In genomic region chr3:79410629-79410995, GRCm38 (mm10) we compare ENCODE assay signal across 14 mouse cellular contexts.
A peak's percentile ranks its signal among the peaks of the same experiment; 100 is the strongest.
DNase-seq lines count a peak whose midpoint lies in the region; ATAC-seq and TF ChIP-seq lines count a peak whose summit lies in the region.
"Had no signal": no experiment of that assay in that cellular context is flagged by ENCODE, and none has a peak within 500 bp of the region (broad histone marks: within the 10 kb centered on the region; RNA-seq: fewer than 3 reads in every experiment).

No protein-coding gene starts in this region.

- H3K79me2 ChIP-seq in MEL (ENCODE audit: control insufficient read depth, insufficient read depth, low read length, poor library complexity): no peaks in the 10 kb centered on the region

- TF ChIP-seq RAD21 in MEL (IDR thresholded peaks at IDR 0.05; ENCODE audit: low read depth, low read length): no peak

- H3K9ac ChIP-seq in kidney, postnatal 0 days (ENCODE audit: low read depth, low read length): no peak overlapping the region
- H3K9ac ChIP-seq in MEL (ENCODE audit: control insufficient read depth, low read depth, low read length, poor library complexity, severe bottlenecking): no peak overlapping the region
- no peak overlapping the region for H3K9ac ChIP-seq in midbrain, embryonic 13.5 days (replicated peaks)
- H3K9ac ChIP-seq: heart, embryonic 12.5 days; hindbrain, embryonic 15.5 days; liver, embryonic 14.5 days had no signal

- no peak for TF ChIP-seq CTCF in kidney, postnatal 0 days (IDR thresholded peaks at IDR 0.05; ENCODE audit: low read depth)
- TF ChIP-seq CTCF in MEL (IDR thresholded peaks at IDR 0.05 in 2 of 3, conservative IDR thresholded peaks at IDR 0.05 in 1 of 3; ENCODE audit: control insufficient read depth in 1 of 3, insufficient read depth in 1 of 3, low read depth in 2 of 3, low read length in 3 of 3, poor library complexity in 1 of 3, severe bottlenecking in 1 of 3): no peak

- H3K36me3 ChIP-seq in kidney, postnatal 0 days (ENCODE audit: insufficient read depth, low read length): no peaks in the 10 kb centered on the region
- H3K36me3 ChIP-seq in MEL (ENCODE audit: control insufficient read depth in 1 of 2, insufficient read depth in 2 of 2, low read length in 2 of 2): no peaks in the 10 kb centered on the region
- no peaks in the 10 kb centered on the region for H3K36me3 ChIP-seq in midbrain, embryonic 13.5 days
- H3K36me3 ChIP-seq: heart, embryonic 12.5 days; hindbrain, embryonic 15.5 days had no signal

- H3K4me1 ChIP-seq in kidney, postnatal 0 days (replicated peaks; ENCODE audit: insufficient read depth, low read length): no peaks in the 10 kb centered on the region
- H3K4me1 ChIP-seq in MEL (ENCODE audit: control insufficient read depth in 1 of 2, insufficient read depth in 2 of 2, low read length in 2 of 2): no peaks in the 10 kb centered on the region
- peaks cover 20% of the 10 kb centered on the region for H3K4me1 ChIP-seq in midbrain, embryonic 13.5 days (replicated peaks)

- no peak for TF ChIP-seq POLR2A in MEL (IDR thresholded peaks at IDR 0.05; ENCODE audit: control insufficient read depth in 1 of 2, insufficient read depth in 1 of 2, low read depth in 1 of 2, low read length in 2 of 2, poor library complexity in 1 of 2)

- no peaks in the 10 kb centered on the region for H3K9me3 ChIP-seq in kidney, postnatal 0 days (replicated peaks; ENCODE audit: low read length)
- H3K9me3 ChIP-seq in MEL (replicated peaks; ENCODE audit: insufficient read depth, low read length): no peaks in the 10 kb centered on the region
- no peaks in the 10 kb centered on the region for H3K9me3 ChIP-seq in midbrain, embryonic 13.5 days
- H3K9me3 ChIP-seq: heart, embryonic 12.5 days; hindbrain, embryonic 15.5 days had no signal

- ATAC-seq in kidney, postnatal 0 days (replicated peaks; ENCODE audit: low FRiP score, low read depth): no peak
- 0 out of 2 replicates have a peak, but pooled peaks have one; percentile 32 for ATAC-seq in midbrain, embryonic 13.5 days

- H3K27ac ChIP-seq in kidney, postnatal 0 days: no peak overlapping the region
- H3K27ac ChIP-seq in MEL (ENCODE audit: control insufficient read depth, low read depth, low read length): no peak overlapping the region
- H3K27ac ChIP-seq in midbrain, embryonic 13.5 days: no peak overlapping the region
- H3K27ac ChIP-seq: gastrocnemius, adult 2 months; hindbrain, embryonic 15.5 days; liver, embryonic 14.5 days had no signal

- no peak for TF ChIP-seq EP300 in MEL (IDR thresholded peaks at IDR 0.05; ENCODE audit: low read depth in 1 of 2, low read length in 2 of 2)

- 26% methylated on average over 5 of the region's 5 CpGs for WGBS in kidney, postnatal 0 days
- WGBS in midbrain, embryonic 13.5 days: 28% methylated on average over 5 of the region's 5 CpGs

- no peak overlapping the region for H3K4me3 ChIP-seq in kidney, postnatal 0 days (replicated peaks; ENCODE audit: low read depth, low read length)
- H3K4me3 ChIP-seq in MEL (ENCODE audit: control insufficient read depth in 1 of 2, insufficient read depth in 1 of 2, low read depth in 2 of 2, low read length in 2 of 2): no peak overlapping the region
- no peak overlapping the region for H3K4me3 ChIP-seq in midbrain, embryonic 13.5 days (replicated peaks)
- H3K4me3 ChIP-seq: gastrocnemius, adult 2 months; heart, embryonic 12.5 days; hindbrain, embryonic 15.5 days had no signal

- no peak overlapping the region for H3K4me2 ChIP-seq in kidney, postnatal 0 days (ENCODE audit: low read length)
- H3K4me2 ChIP-seq in midbrain, embryonic 13.5 days (replicated peaks): no peak overlapping the region
- H3K4me2 ChIP-seq: heart, embryonic 12.5 days; hindbrain, embryonic 15.5 days had no signal

- H3K27me3 ChIP-seq in kidney, postnatal 0 days (ENCODE audit: insufficient read depth, low read length): no peaks in the 10 kb centered on the region
- H3K27me3 ChIP-seq in MEL (ENCODE audit: control insufficient read depth in 1 of 2, insufficient read depth in 2 of 2, low read length in 2 of 2): peaks cover 0 to 1% of the 10 kb centered on the region in 2 experiments; a peak in 2 of 4 replicates
- no peaks in the 10 kb centered on the region for H3K27me3 ChIP-seq in midbrain, embryonic 13.5 days
- H3K27me3 ChIP-seq: heart, embryonic 12.5 days; hindbrain, embryonic 15.5 days had no signal

- DNase-seq in kidney, postnatal 0 days (ENCODE audit: low spot score): peak; percentile 40
- DNase-seq in kidney, adult 18-20 months: no peak
- DNase-seq in MEL (ENCODE audit: low read depth, low spot score): no peak
- peak; percentile 70 for DNase-seq in embryo, embryonic 10 days (ENCODE audit: low spot score)
- DNase-seq in spleen, postnatal 10 days (ENCODE audit: low spot score in 2 of 2): no peak
- no peak for DNase-seq in frontal cortex, postnatal 10 days (ENCODE audit: low spot score in 2 of 2)
- DNase-seq: cerebellum, adult 9-10 months; gastrocnemius, adult 2 months; spleen, adult 18-20 months; thymus, adult 2 months had no signal

TF ChIP-seq in MEL, 35 proteins besides CTCF, POLR2A, EP300 and RAD21:
- peak; percentile 52 for TF ChIP-seq USF1 (IDR thresholded peaks at IDR 0.05; ENCODE audit: low read depth, low read length)
- no peak for TF ChIP-seq USF2 (IDR thresholded peaks at IDR 0.05; ENCODE audit: borderline replicate concordance in 1 of 2, insufficient read depth in 1 of 2, low read depth in 1 of 2, low read length in 2 of 2)

Comparison
In these comparisons a context has a peak if more than half of its experiments do, and no peak if none do; other contexts are left out.
1. DNase-seq: peak in kidney, postnatal 0 days (single experiment) and embryo, embryonic 10 days (single experiment); none in kidney, adult 18-20 months (single experiment), MEL (single experiment), spleen, postnatal 10 days (0 of 2) and frontal cortex, postnatal 10 days (0 of 2).